Mouse (Mus musculus) heart, adult 2 months (tissue): ENCODE data around the gene Shisal2a. TPM values are rescaled to one million over a fixed set of nuclear protein-coding genes. Genes with fewer than 3 reads are reported as not detected.

Experiments
- DNase-seq, 2 experiments: peaks; one replicate each; pipeline ENCODE4 v3.0.0; 2021
- H3K27ac ChIP-seq: fragments of 200-600 bp; 2 replicates; pipeline ENCODE4 v1.8.1; 2022
- H3K27me3 ChIP-seq: fragments of 200-500 bp; 2 replicates; pipeline ENCODE4 v1.6.1; 2012; ENCODE audit warnings: mild to moderate bottlenecking, low read length, inconsistent platforms, mixed read lengths; ENCODE audit not compliant: control insufficient read depth, insufficient read depth
- H3K36me3 ChIP-seq: fragments of 200-500 bp; 2 replicates; pipeline ENCODE4 v1.6.1; 2012; ENCODE audit warnings: low read length, inconsistent platforms; ENCODE audit not compliant: control insufficient read depth, insufficient read depth
- H3K4me1 ChIP-seq: fragments of 200-500 bp; 2 replicates; pipeline ENCODE4 v1.6.1; 2011; ENCODE audit warnings: low read length; ENCODE audit not compliant: control insufficient read depth, insufficient read depth
- H3K4me3 ChIP-seq: fragments of 200-600 bp; 2 replicates; pipeline ENCODE4 v1.8.1; 2022
- H3K79me2 ChIP-seq: fragments of 200-500 bp; replicated peaks from 2 replicates; pipeline ENCODE4 v1.6.1; 2012; ENCODE audit warnings: mild to moderate bottlenecking, inconsistent platforms, low read length, moderate library complexity, mixed read lengths; ENCODE audit not compliant: control insufficient read depth, insufficient read depth
- H3K9ac ChIP-seq: fragments of 200-500 bp; 2 replicates; pipeline ENCODE4 v1.6.1; 2012; ENCODE audit warnings: low read depth, mild to moderate bottlenecking, control low read depth, inconsistent platforms, low read length, mixed read lengths
- CTCF ChIP-seq: fragments of 200-600 bp; IDR thresholded peaks from 2 replicates; pipeline ENCODE4 v1.8.1; 2022; ENCODE audit warnings: antibody characterized with exemption, mild to moderate bottlenecking, moderate library complexity
- EP300 ChIP-seq: fragments of 200-500 bp; IDR thresholded peaks from 2 replicates; pipeline ENCODE4 v1.6.1; 2011; ENCODE audit warnings: low read depth, low read length, control low read depth; ENCODE audit not compliant: insufficient read depth
- POLR2A ChIP-seq: fragments of 200-500 bp; IDR thresholded peaks from 2 replicates; pipeline ENCODE4 v1.6.1; 2011; ENCODE audit warnings: mild to moderate bottlenecking, low read depth, low read length, control low read depth; ENCODE audit not compliant: insufficient read depth
- WGBS: fragments of 180-500 bp; shearing (Covaris S2); methylation state at CpG from one replicate; pipeline ENCODE4 v1.1.7; 2018; 5-methylcytosine and 5-hydroxymethylcytosine counted together
- intact Hi-C: fragments of 180-260 bp; cut with DNase I; formaldehyde crosslinking; loops from one replicate; pipeline ENCODE4 v1.15.1; 2025
- polyA plus RNA-seq: library from polyadenylated mRNA; depleted of rRNA; stranded (reverse); fragments of >200 nt; gene quantifications from 2 replicates; pipeline ENCODE4 v1.2.3, GENCODE M21; 2012
- total RNA-seq, 2 experiments: library from RNA; stranded (reverse); gene quantifications; 2 replicates each; pipeline ENCODE4 v1.2.3; 2021

Gene Shisal2a
- total and polyA plus RNA-seq, 3 experiments: not detected

DNA sequence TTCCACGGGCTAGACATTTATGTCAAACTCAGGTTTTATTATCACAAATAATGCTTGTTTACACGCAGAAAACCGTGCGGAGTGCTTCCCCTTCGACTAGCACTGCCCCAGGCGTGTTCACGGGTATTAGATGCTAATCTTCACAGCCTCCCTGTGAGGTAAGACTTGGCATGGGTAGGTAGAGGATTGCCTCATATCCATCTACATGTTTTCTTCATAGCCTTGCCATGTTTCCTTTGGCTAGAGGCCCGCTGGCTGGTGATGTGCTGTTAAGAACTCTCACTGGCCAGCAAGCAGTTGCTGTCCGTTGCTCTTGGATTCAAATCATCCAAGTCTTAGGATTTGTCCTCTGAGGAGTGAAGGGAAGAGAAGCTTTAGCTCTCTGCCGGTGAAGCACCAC, 17.2 kb upstream of the Shisal2a start:
- Histone ChIP-seq H3K4me3 (no peak overlapping the region), H3K4me1 (no peaks in the 10 kb centered on the region; the same call in 1 of the 2 replicates), H3K79me2 (no peaks in the 10 kb centered on the region), H3K9ac (no peak overlapping the region), H3K27ac (no peak overlapping the region), H3K36me3 (no peaks in the 10 kb centered on the region), H3K27me3 (no peaks in the 10 kb centered on the region)
- DNase-seq: peak in 1 of 2 experiments; percentile 28
- intact Hi-C loops: no loop called here
- WGBS: 80% methylated on average over 10 of the region's 10 CpGs
- TF ChIP-seq EP300 (no peak), POLR2A (no peak), CTCF (no peak)

DNA sequence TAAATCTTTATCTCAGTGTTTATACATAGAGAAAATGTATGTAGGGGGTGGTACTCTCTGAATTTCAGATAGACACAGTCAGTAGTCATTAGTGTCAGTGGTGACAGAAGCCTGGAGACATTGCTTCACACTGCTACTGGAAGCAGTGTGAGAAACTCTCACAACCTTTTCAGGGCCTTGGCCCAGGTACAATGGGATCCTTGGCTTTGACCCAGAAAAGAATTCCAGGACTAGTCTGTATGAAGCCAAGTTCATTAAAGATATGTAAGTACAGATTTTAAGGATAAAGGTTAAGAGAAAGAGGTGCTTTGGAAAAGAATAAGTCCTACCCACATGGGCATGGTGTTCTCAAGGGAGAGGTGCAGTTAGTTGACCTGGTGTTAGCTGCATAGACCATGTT, 11.1 kb upstream of the Shisal2a start:
- Histone ChIP-seq H3K4me1 (no peaks in the 10 kb centered on the region), H3K79me2 (no peaks in the 10 kb centered on the region), H3K9ac (no peak overlapping the region), H3K27me3 (no peaks in the 10 kb centered on the region), H3K36me3 (no peaks in the 10 kb centered on the region), H3K27ac (no peak overlapping the region), H3K4me3 (no peak overlapping the region)
- TF ChIP-seq CTCF (no peak), EP300 (no peak), POLR2A (no peak)
- intact Hi-C loops: no loop called here
- no peak for DNase-seq

GRCm38 (mm10) chr4:108392558-108392957, 9.4 kb upstream of the Shisal2a start:
- H3K4me1 ChIP-seq: no peaks in the 10 kb centered on the region
- no peaks in the 10 kb centered on the region for H3K27me3 ChIP-seq
- no peak for DNase-seq
- no peak overlapping the region for H3K4me3 ChIP-seq
- H3K27ac ChIP-seq: no peak overlapping the region
- TF ChIP-seq EP300 (no peak), POLR2A (no peak), CTCF (no peak)
- H3K9ac ChIP-seq: no peak overlapping the region
- no peaks in the 10 kb centered on the region for H3K36me3 ChIP-seq
- whole genome bisulfite sequencing: 53% methylated on average over 2 of the region's 2 CpGs
- no peaks in the 10 kb centered on the region for H3K79me2 ChIP-seq
- intact Hi-C loops: no loop called here

DNA sequence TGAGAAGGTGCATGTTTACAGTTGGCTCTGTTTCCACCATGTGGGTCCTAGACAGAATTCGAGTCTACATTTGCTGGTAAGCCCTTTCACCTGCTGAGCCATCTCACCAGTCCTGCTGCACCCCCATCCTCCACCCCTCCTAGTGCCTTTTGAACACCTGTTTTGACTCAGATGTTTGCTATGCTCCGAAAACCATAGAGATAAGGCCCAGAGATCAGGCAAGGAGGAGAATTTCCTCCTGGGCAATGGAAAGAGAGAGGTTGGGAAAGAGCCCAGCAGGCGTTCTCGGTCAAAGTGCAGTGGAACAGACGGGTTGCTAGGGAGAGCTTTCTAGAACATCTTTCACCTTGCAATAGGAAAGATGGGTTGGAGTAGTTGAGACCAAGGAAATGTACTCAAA, 8.0 kb upstream of the Shisal2a start:
- intact Hi-C loops: no loop called here
- H3K79me2 ChIP-seq: no peaks in the 10 kb centered on the region
- no peaks in the 10 kb centered on the region for H3K27me3 ChIP-seq
- no peaks in the 10 kb centered on the region for H3K36me3 ChIP-seq
- peaks cover 3% of the 10 kb centered on the region; the same call in 1 of the 2 replicates for H3K4me1 ChIP-seq
- no peak for DNase-seq
- no peak for TF ChIP-seq POLR2A
- TF ChIP-seq EP300: no peak
- TF ChIP-seq CTCF: no peak
- no peak overlapping the region for H3K4me3 ChIP-seq
- 65% methylated on average over 5 of the region's 5 CpGs for WGBS
- H3K9ac ChIP-seq: no peak overlapping the region
- no peak overlapping the region for H3K27ac ChIP-seq

- intact Hi-C loops: loop anchor here (5.0 kb wide), 1 partner anchor 74 kb away; no protein-coding TSS in a partner anchor
- TF ChIP-seq CTCF (no peak), EP300 (no peak), POLR2A (no peak)
- no peaks in the 10 kb centered on the region for H3K36me3 ChIP-seq
- WGBS: 95% methylated on average over 3 of the region's 3 CpGs
- H3K27me3 ChIP-seq: no peaks in the 10 kb centered on the region
- no peak overlapping the region for H3K27ac ChIP-seq
- no peak overlapping the region for H3K4me3 ChIP-seq
- DNase-seq: no peak
- H3K9ac ChIP-seq: no peak overlapping the region
- H3K79me2 ChIP-seq: no peaks in the 10 kb centered on the region
- peaks cover 3% of the 10 kb centered on the region; the same call in 1 of the 2 replicates for H3K4me1 ChIP-seq
These were observed 5.6 kb upstream of the Shisal2a start for GRCm38 (mm10) chr4:108388741-108389140.

DNA sequence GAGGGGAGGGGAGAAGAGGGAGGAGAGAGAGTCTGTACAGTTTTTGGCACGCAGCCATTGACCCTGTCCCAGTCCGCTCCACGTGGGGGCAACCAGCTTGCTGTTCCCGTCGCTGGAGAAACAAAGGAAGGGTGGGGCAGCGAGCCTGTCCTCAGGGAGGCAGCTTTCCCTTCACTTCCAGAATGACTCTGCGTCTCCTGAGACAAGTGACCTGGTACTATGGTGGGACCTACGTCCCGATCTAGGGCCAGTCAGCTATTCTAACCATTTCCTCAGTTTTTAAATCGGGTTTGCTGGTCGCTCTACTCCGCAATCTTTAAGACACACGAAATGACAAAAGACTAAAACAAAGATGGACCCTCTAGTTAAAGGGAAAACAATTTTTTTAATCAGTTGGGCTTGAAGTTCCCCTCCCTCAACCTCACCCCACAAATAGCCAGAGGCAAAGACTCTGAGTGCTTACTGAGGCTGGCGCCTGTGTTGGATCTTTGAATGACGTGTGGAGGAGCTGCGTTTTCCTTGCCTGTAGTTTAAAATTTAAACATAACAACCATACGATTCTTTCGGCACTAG, 4.6 kb upstream of the Shisal2a start:
- Histone ChIP-seq H3K79me2 (no peaks in the 10 kb centered on the region), H3K36me3 (no peaks in the 10 kb centered on the region), H3K4me3 (peak overlapping the region; percentile 47), H3K9ac (peak overlapping the region; percentile 44), H3K27ac (peak overlapping the region; percentile 75), H3K4me1 (peaks cover 3% of the 10 kb centered on the region; the same call in 1 of the 2 replicates), H3K27me3 (peaks cover 7% of the 10 kb centered on the region)
- peak; percentile 79 to 83 for DNase-seq
- 1% methylated on average over 18 of the region's 18 CpGs for WGBS
- TF ChIP-seq POLR2A (peak; percentile 67), CTCF (peak; percentile 61), EP300 (peak; percentile 94)
- intact Hi-C loops: loop anchor here (1.0 to 5.0 kb wide), 3 partner anchors 19 to 75 kb away; partner anchors contain the start of gene Gpx7
